Mouse (Mus musculus) embryo, embryonic 11 days (tissue): ENCODE measurements around the gene Arl13a.
"Not testable (repeated sequence)": the region's sequence is repeated elsewhere in the genome, so short reads cannot be mapped to it uniquely, and the experiment has no call there.

Experiments
- DNase-seq: peaks from one replicate; pipeline ENCODE4 v3.0.0-alpha.2; 2015

Gene Arl13a

GRCm38 (mm10) chrX:134187201-134187600 is at the start of gene Arl13a:
Arl13a (plus strand) TSS chrX:134187501.
- DNase-seq: not testable (repeated sequence)

GRCm38 (mm10) chrX:134140024-134140423 is 47.3 kb upstream of the Arl13a start:
- DNase-seq: no peak

- DNase-seq: no peak
These were observed 45.8 kb upstream of the Arl13a start for GRCm38 (mm10) chrX:134141551-134141950.

GRCm38 (mm10) chrX:134141986-134142385 is 45.3 kb upstream of the Arl13a start:
- no peak for DNase-seq

- no peak for DNase-seq
These were observed 29.1 kb upstream of the Arl13a start for GRCm38 (mm10) chrX:134158151-134158550.

GRCm38 (mm10) chrX:134160442-134160841 is 26.9 kb upstream of the Arl13a start:
- DNase-seq: no peak

GRCm38 (mm10) chrX:134162043-134162720 is 25.1 kb upstream of the Arl13a start, which contains the start of gene Xkrx:
Xkrx (minus strand) TSS chrX:134162076.
- peak; percentile 18 for DNase-seq

- DNase-seq: peak; percentile 2
These were observed 24.5 kb upstream of the Arl13a start for GRCm38 (mm10) chrX:134162826-134163225.

GRCm38 (mm10) chrX:134163484-134163883 is 23.8 kb upstream of the Arl13a start:
- no peak for DNase-seq

GRCm38 (mm10) chrX:134170584-134170983 is 16.7 kb upstream of the Arl13a start:
- DNase-seq: no peak

GRCm38 (mm10) chrX:134174699-134175098 is 12.6 kb upstream of the Arl13a start:
- DNase-seq: no peak

- no peak for DNase-seq
These were observed 21.2 kb downstream of the Arl13a start for GRCm38 (mm10) chrX:134208491-134208890.

GRCm38 (mm10) chrX:134211151-134211642 is 23.9 kb downstream of the Arl13a start:
- no peak for DNase-seq

GRCm38 (mm10) chrX:134218161-134218560 is 30.9 kb downstream of the Arl13a start:
- DNase-seq: no peak

GRCm38 (mm10) chrX:134220618-134221017 is 33.3 kb downstream of the Arl13a start:
- no peak for DNase-seq

GRCm38 (mm10) chrX:134221856-134222255 is 34.6 kb downstream of the Arl13a start, which contains the start of gene Nox1:
Nox1 (minus strand) TSS chrX:134221956.
- no peak for DNase-seq

GRCm38 (mm10) chrX:134233048-134233447 is 45.7 kb downstream of the Arl13a start:
- DNase-seq: no peak

GRCm38 (mm10) chrX:134238266-134238665 is 51.0 kb downstream of the Arl13a start:
- DNase-seq: no peak

- DNase-seq: no peak
These were observed 58.6 kb downstream of the Arl13a start for GRCm38 (mm10) chrX:134245946-134246345.

GRCm38 (mm10) chrX:134248202-134248601 is 60.9 kb downstream of the Arl13a start:
- DNase-seq: no peak
